Mouse (Mus musculus) cerebellum, adult 2 months (tissue): ENCODE measurements around the gene Anxa1. TPM values are rescaled to one million over a fixed set of nuclear protein-coding genes. Genes with fewer than 3 reads are reported as not detected.

Source experiments
- DNase-seq, 2 experiments: peaks; one replicate each; pipeline ENCODE4 v3.0.0; 2021
- H3K27ac ChIP-seq: fragments of 200-500 bp; 2 replicates; pipeline ENCODE4 v1.5.1; 2012; ENCODE audit warnings: low read length, control low read depth, inconsistent platforms; ENCODE audit not compliant: insufficient read depth
- H3K27me3 ChIP-seq: fragments of 200-500 bp; 2 replicates; pipeline ENCODE4 v1.6.1; 2012; ENCODE audit warnings: inconsistent platforms, mild to moderate bottlenecking, low read length, moderate library complexity; ENCODE audit not compliant: control insufficient read depth, insufficient read depth
- H3K4me1 ChIP-seq: fragments of 200-500 bp; 2 replicates; pipeline ENCODE4 v1.6.1; 2011; ENCODE audit warnings: low read length; ENCODE audit not compliant: control insufficient read depth, insufficient read depth
- H3K4me3 ChIP-seq: fragments of 200-500 bp; replicated peaks from 2 replicates; pipeline ENCODE3; 2011; ENCODE audit warnings: mild to moderate bottlenecking, low read depth, low read length, control low read depth; ENCODE audit not compliant: insufficient read depth
- CTCF ChIP-seq: fragments of 200-500 bp; IDR thresholded peaks from 2 replicates; pipeline ENCODE4 v1.5.1; 2011; ENCODE audit warnings: low read depth, mild to moderate bottlenecking, control low read depth, low read length, moderate library complexity, borderline replicate concordance; ENCODE audit not compliant: insufficient read depth
- POLR2A ChIP-seq: fragments of 200-500 bp; IDR thresholded peaks from 2 replicates; pipeline ENCODE4 v1.6.1; 2011; ENCODE audit warnings: low read length, control low read depth, borderline replicate concordance; ENCODE audit not compliant: insufficient read depth
- WGBS: fragments of 180-500 bp; shearing (Covaris S2); methylation state at CpG from one replicate; pipeline ENCODE4 v1.1.7; 2018; 5-methylcytosine and 5-hydroxymethylcytosine counted together
- polyA plus RNA-seq: library from polyadenylated mRNA; depleted of rRNA; stranded (reverse); fragments of >200 nt; gene quantifications from 2 replicates; pipeline ENCODE4 v1.2.3, GENCODE M21; 2012

Gene Anxa1
- polyA plus RNA-seq, 1 experiment = 0.74 TPM

GRCm38 (mm10) chr19:20406475-20406874 is 15.7 kb upstream of the Anxa1 start:
- Histone ChIP-seq H3K4me1 (no peaks in the 10 kb centered on the region), H3K27ac (no peak overlapping the region), H3K4me3 (no peak overlapping the region), H3K27me3 (no peaks in the 10 kb centered on the region)
- TF ChIP-seq CTCF = no peak
- TF ChIP-seq POLR2A = no peak
- no peak for DNase-seq
- 51% methylated on average over 3 of the region's 3 CpGs for WGBS

- 32% methylated on average over 4 of the region's 4 CpGs for WGBS
- H3K27ac ChIP-seq = no peak overlapping the region
Measured at GRCm38 (mm10) chr19:20405015-20405414, 14.3 kb upstream of the Anxa1 start.

GRCm38 (mm10) chr19:20403740-20404139 is 13.0 kb upstream of the Anxa1 start:
- no peak for TF ChIP-seq CTCF
- TF ChIP-seq POLR2A = no peak
- no peak for DNase-seq
- H3K27ac ChIP-seq = no peak overlapping the region
- no peaks in the 10 kb centered on the region for H3K27me3 ChIP-seq
- no peak overlapping the region for H3K4me3 ChIP-seq
- WGBS = 87% methylated on average over 3 of the region's 3 CpGs
- no peaks in the 10 kb centered on the region for H3K4me1 ChIP-seq

More at GRCm38 (mm10) chr19:20405015-20405414, 14.3 kb upstream of the Anxa1 start:
- TF ChIP-seq POLR2A (no peak), CTCF (no peak)
- DNase-seq = peak; percentile 14
- no peaks in the 10 kb centered on the region for H3K4me1 ChIP-seq
- no peak overlapping the region for H3K4me3 ChIP-seq
- no peaks in the 10 kb centered on the region for H3K27me3 ChIP-seq

GRCm38 (mm10) chr19:20403219-20403618 is 12.5 kb upstream of the Anxa1 start:
- Histone ChIP-seq H3K4me1 (no peaks in the 10 kb centered on the region), H3K27ac (no peak overlapping the region), H3K4me3 (no peak overlapping the region), H3K27me3 (no peaks in the 10 kb centered on the region)
- no peak for DNase-seq
- TF ChIP-seq CTCF = no peak
- TF ChIP-seq POLR2A = no peak
- WGBS = 98% methylated on average over 1 of the region's 1 CpGs

GRCm38 (mm10) chr19:20402516-20403200 is 11.9 kb upstream of the Anxa1 start:
- 87% methylated on average over 5 of the region's 5 CpGs for WGBS
- H3K4me1 ChIP-seq = no peaks in the 10 kb centered on the region
- TF ChIP-seq POLR2A (no peak), CTCF (no peak)
- H3K27ac ChIP-seq = no peak overlapping the region
- H3K27me3 ChIP-seq = no peaks in the 10 kb centered on the region
- DNase-seq = no peak
- no peak overlapping the region for H3K4me3 ChIP-seq

GRCm38 (mm10) chr19:20401961-20402360 is 11.2 kb upstream of the Anxa1 start:
- no peak for TF ChIP-seq CTCF
- no peak for TF ChIP-seq POLR2A
- no peak overlapping the region for H3K4me3 ChIP-seq
- no peak overlapping the region for H3K27ac ChIP-seq
- H3K4me1 ChIP-seq = no peaks in the 10 kb centered on the region
- 46% methylated on average over 3 of the region's 3 CpGs for WGBS
- DNase-seq = peak; percentile 12 to 50
- no peaks in the 10 kb centered on the region for H3K27me3 ChIP-seq

- Histone ChIP-seq H3K27ac (no peak overlapping the region), H3K27me3 (no peaks in the 10 kb centered on the region), H3K4me1 (no peaks in the 10 kb centered on the region), H3K4me3 (no peak overlapping the region)
- WGBS = 65% methylated on average over 4 of the region's 4 CpGs
- no peak for TF ChIP-seq CTCF
- no peak for TF ChIP-seq POLR2A
- no peak for DNase-seq
Measured at GRCm38 (mm10) chr19:20399187-20399586, 8.4 kb upstream of the Anxa1 start.

GRCm38 (mm10) chr19:20397092-20397491 is 6.3 kb upstream of the Anxa1 start:
- Histone ChIP-seq H3K4me3 (no peak overlapping the region), H3K4me1 (no peaks in the 10 kb centered on the region), H3K27ac (no peak overlapping the region), H3K27me3 (no peaks in the 10 kb centered on the region)
- TF ChIP-seq CTCF = no peak
- no peak for TF ChIP-seq POLR2A
- 98% methylated on average over 1 of the region's 1 CpGs for WGBS
- no peak for DNase-seq
